Mouse (Mus musculus): ENCODE measurements at regions not wholly inside any gene's neighbourhood (a gene's known extent, or its start where the extent isn't known, plus 50 kb on each side); places are given as distances from the start of the nearest gene placed in this dataset.
"Not testable (repeated sequence)": the region's sequence is repeated elsewhere in the genome, so short reads cannot be mapped to it uniquely, and the experiment has no call there.

DNA sequence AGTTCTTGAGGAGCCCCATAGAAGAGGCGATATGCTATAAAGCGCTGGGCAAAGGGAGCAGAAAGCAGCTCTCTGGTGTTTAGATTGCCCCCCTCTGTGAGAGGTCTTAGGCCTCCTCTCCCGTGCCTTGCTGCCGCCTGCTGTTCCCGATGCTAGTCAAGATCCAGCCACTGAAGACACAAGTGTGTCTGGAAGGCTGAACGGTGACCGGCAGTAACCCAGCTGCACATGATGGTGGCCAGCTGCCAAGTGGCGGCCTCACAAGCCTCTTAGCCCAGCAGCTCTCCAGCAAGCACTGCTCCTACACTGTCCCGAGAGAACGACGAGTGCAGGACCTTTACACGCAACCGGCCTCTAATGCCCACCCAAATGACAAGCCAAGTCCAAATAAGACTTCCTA lies 104.1 kb upstream of the Abca1 start:
- peak; percentile 89 for DNase-seq

- DNase-seq, result no peak
Measured at GRCm38 (mm10) chr4:53262466-53262865, 102.8 kb upstream of the Abca1 start.

- no peak for DNase-seq
Measured at GRCm38 (mm10) chr4:53261556-53262140, 102.0 kb upstream of the Abca1 start.

GRCm38 (mm10) chr4:53258975-53259374 lies 99.3 kb upstream of the Abca1 start:
- DNase-seq, result no peak

GRCm38 (mm10) chr4:53256996-53257395 lies 97.3 kb upstream of the Abca1 start:
- no peak for DNase-seq

- no peak for DNase-seq
Measured at GRCm38 (mm10) chr4:53254483-53254882, 94.8 kb upstream of the Abca1 start.

- DNase-seq, result no peak
Measured at GRCm38 (mm10) chr4:53253680-53254079, 94.0 kb upstream of the Abca1 start.

- DNase-seq, result no peak
Measured at GRCm38 (mm10) chr4:53250325-53250724, 90.6 kb upstream of the Abca1 start.

GRCm38 (mm10) chr4:53246083-53246747 lies 86.5 kb upstream of the Abca1 start:
- DNase-seq, result no peak

GRCm38 (mm10) chr4:53245553-53245952 lies 85.9 kb upstream of the Abca1 start:
- no peak for DNase-seq

DNA sequence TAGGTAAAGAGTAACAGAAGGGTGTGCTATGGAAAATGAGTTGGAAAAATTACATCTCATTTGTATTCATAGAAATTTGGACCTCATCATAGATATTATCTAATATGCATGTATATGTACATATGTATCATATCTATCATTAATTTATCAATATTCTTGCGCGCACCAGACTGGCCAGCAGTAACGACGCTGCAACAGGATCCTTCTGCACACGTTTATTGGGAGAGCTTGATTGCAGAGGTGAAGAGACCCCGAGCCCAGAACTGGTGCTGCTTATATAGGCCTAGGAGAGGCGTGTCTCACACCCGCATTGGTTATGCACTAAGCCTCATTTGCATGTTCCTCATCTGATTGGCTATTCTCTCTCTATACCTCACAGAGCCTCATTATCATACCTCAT lies 83.8 kb upstream of the Abca1 start:
- DNase-seq, result not testable (repeated sequence)

- no peak for DNase-seq
Measured at GRCm38 (mm10) chr4:53239856-53240255, 80.2 kb upstream of the Abca1 start.

GRCm38 (mm10) chr4:53238314-53239259 lies 78.9 kb upstream of the Abca1 start:
- no peak for DNase-seq

DNA sequence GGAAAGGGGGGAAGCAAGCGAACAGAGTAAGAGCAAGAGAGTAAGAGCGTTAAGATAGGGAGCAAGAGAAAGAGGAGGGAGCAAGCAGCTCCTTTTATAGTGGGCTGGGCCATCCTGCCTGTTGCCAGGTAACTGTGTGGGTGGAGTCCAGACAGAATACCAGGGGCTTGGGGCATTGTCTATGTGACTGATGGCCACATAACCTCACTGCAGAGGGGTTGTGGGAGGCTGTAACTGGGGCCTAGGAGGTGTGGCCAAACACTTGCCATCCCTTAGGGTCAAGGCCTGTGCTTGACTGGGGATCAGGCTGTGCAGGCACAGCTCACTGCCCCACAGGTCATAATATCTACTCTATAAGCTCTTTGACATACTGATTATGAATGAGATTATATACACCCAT lies 76.2 kb upstream of the Abca1 start:
- DNase-seq, result no peak

GRCm38 (mm10) chr4:53232436-53232835 lies 72.7 kb upstream of the Abca1 start:
- no peak for DNase-seq

DNA sequence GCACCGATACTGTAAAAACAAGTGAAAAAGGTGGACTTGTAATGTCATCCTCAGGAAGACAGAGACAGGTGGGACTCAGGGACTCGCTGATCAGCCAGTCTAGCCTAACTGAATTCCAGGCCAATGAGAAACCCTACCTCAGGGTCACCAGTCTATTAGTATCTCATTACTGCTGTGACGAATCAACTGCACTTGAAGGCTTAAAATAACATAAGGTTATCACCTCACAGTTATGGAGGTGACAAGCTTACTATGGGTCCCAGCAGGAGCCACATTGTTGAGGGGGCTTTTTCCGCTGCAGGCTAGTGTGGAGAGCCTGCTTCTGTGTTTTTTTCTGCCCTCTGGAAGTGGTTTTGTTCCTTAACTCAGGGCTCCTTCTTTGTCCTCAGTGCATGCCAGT lies 72.2 kb upstream of the Abca1 start:
- DNase-seq, result no peak

DNA sequence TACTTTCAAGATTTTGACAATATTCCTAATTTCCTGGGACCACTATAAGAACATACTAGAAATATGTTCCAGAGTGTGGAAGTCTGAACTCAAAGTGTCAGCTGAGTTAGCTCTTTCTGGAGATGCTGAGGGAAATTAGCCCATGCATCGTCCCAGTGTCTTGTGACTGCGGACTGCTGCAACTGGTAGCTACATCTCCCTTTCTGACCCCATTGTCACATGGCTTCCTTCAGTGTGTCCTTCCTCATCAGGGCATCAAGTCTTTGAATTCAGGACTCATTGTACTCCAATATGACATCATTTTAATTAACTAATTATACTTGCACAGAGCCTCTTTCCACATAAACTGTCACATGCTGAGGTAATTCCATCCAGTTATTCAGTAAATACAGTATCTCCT lies 71.4 kb upstream of the Abca1 start:
- no peak for DNase-seq

DNA sequence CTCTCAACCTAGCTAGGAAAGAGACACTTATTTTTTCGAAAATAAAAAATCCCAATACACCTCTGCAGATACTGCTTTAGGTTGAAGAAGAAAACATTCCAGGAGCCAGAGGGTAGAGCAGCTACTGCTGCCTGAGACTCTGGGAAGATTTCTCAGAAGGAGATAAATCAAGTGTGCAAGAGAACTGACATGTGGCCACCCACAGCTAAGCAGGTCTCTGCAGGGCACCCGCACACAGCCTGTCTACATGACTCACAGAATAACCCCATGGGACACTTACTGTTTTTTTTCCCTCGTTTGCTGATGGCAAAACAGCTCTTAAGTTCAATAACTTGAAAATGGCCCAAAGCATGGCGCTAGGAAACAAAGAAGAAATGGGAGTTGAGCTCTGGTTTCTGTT lies 68.7 kb upstream of the Abca1 start:
- no peak for DNase-seq

- DNase-seq, result peak; percentile 23
Measured at GRCm38 (mm10) chr4:53227771-53228170, 68.1 kb upstream of the Abca1 start.

DNA sequence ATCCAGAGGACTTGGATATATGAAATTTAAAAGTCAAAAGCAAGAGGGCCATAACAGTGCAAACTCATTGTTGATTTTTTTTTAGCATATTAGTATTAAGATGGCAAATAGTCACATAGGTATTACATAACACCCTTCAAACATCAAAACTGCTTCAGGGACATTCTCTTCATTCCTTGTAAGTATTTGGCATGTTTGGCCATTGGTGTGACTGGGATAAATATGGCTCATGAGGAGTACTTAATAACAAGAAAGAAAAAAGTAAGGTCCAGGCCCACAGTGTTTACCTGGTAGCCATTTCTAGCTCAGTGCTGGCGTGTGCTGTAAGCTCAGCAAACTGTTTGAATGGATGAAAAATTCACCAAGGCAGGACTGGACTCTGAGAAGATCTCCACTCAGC lies 67.4 kb upstream of the Abca1 start:
- DNase-seq, result no peak

DNA sequence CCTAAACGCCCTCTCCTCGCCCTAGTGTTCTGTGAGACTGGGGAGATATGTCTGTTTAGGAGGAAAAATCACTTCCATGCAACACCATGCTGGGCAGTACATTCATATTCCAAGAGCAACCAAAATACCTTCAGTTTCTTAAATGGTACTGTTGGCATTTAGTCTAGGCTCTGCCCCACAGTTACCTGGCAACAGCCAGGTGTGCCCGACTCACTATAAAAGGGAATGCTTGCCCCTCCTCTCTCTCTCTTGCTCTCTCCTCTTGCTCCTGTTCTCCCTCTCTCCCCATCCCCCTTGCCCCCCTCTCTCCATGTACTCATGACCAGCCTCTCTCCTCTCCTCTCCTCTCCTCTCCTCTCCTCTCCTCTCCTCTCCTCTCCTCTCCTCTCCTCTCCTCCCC lies 66.7 kb upstream of the Abca1 start:
- DNase-seq, result no peak

GRCm38 (mm10) chr4:53223379-53223778 lies 63.7 kb upstream of the Abca1 start:
- DNase-seq, result no peak

- DNase-seq, result no peak
Measured at GRCm38 (mm10) chr4:53220809-53221208, 61.1 kb upstream of the Abca1 start.

Measured in gastrocnemius, postnatal 25 days (tissue).